Mouse (Mus musculus): Measurements from ENCODE around the gene Olfr539. TPM values are rescaled to one million over a fixed set of nuclear protein-coding genes. Genes with fewer than 3 reads are reported as not detected.
"Not testable (repeated sequence)": the region's sequence is repeated elsewhere in the genome, so short reads cannot be mapped to it uniquely, and the experiment has no call there.

Olfr539 gene
- polyA plus RNA-seq (2012; rRNA removed) (0.19 and 0.20 TPM in 2 replicates), polyA plus RNA-seq (2014; fragmentation: Nextera tagmentation; extraction: Ambion mirVana) (0.03 TPM in 1 of 2 replicates, not detected in the other)

- Histone ChIP-seq H3K9me3 (ENCODE audit: control insufficient read depth, low read length) (no peaks in the 10 kb centered on the region), H3K4me2 (replicated peaks; ENCODE audit: low read depth, low read length, severe bottlenecking) (no peak within 1 kb of the TSS), H3K4me1 (ENCODE audit: control insufficient read depth, insufficient read depth, low read length) (no peaks in the 10 kb centered on the region), H3K9ac (ENCODE audit: low read depth, low read length, severe bottlenecking) (no peak within 1 kb of the TSS), H3K27me3 (ENCODE audit: control insufficient read depth, insufficient read depth, low read length) (no peaks in the 10 kb centered on the region), H3K4me3 (replicated peaks; ENCODE audit: low read length) (no peak within 1 kb of the TSS), H3K27ac (replicated peaks; ENCODE audit: low read depth, low read length) (no peak within 1 kb of the TSS), H3K36me3 (ENCODE audit: control insufficient read depth, insufficient read depth, low read length) (no peaks in the 10 kb centered on the region)
- DNase-seq (ENCODE audit: low spot score) (no peak), ATAC-seq (ENCODE audit: low FRiP score, low read depth) (no peak)
- 72% methylated on average over 4 of the region's 4 CpGs for WGBS
- no peak for TF ChIP-seq POLR2A (IDR thresholded peaks at IDR 0.05; ENCODE audit: borderline replicate concordance, extremely low read depth, insufficient read depth, insufficient read length)
These were observed at the start of gene Olfr539 for GRCm38 (mm10) chr7:140659630-140660029. Gene Olfr539 (plus strand): TSS chr7:140659930.

- H3K4me2 ChIP-seq (replicated peaks; ENCODE audit: low read depth, low read length, severe bottlenecking); H3K9me3 ChIP-seq (ENCODE audit: control insufficient read depth, low read length); H3K9ac ChIP-seq (ENCODE audit: low read depth, low read length, severe bottlenecking); DNase-seq (ENCODE audit: low spot score); H3K36me3 ChIP-seq (ENCODE audit: control insufficient read depth, insufficient read depth, low read length); H3K4me1 ChIP-seq (ENCODE audit: control insufficient read depth, insufficient read depth, low read length); H3K27me3 ChIP-seq (ENCODE audit: control insufficient read depth, insufficient read depth, low read length); H3K27ac ChIP-seq (replicated peaks; ENCODE audit: low read depth, low read length); H3K4me3 ChIP-seq (replicated peaks; ENCODE audit: low read length); ATAC-seq (ENCODE audit: low FRiP score, low read depth): not testable (repeated sequence)
- 82% methylated on average over 3 of the region's 3 CpGs for WGBS
These were observed 31.1 kb upstream of the Olfr539 start, which contains the start of gene Olfr61 for GRCm38 (mm10) chr7:140628670-140629069. Gene Olfr61 (plus strand): TSS chr7:140628970.

- ATAC-seq (ENCODE audit: low FRiP score, low read depth) (no peak), DNase-seq (ENCODE audit: low spot score) (no peak)
- no peak for TF ChIP-seq POLR2A (IDR thresholded peaks at IDR 0.05; ENCODE audit: borderline replicate concordance, extremely low read depth, insufficient read depth, insufficient read length)
- Histone ChIP-seq H3K9me3 (ENCODE audit: control insufficient read depth, low read length) (no peaks in the 10 kb centered on the region), H3K9ac (ENCODE audit: low read depth, low read length, severe bottlenecking) (no peak overlapping the region), H3K27me3 (ENCODE audit: control insufficient read depth, insufficient read depth, low read length) (no peaks in the 10 kb centered on the region), H3K4me2 (replicated peaks; ENCODE audit: low read depth, low read length, severe bottlenecking) (no peak overlapping the region), H3K27ac (replicated peaks; ENCODE audit: low read depth, low read length) (no peak overlapping the region), H3K36me3 (ENCODE audit: control insufficient read depth, insufficient read depth, low read length) (no peaks in the 10 kb centered on the region), H3K4me3 (replicated peaks; ENCODE audit: low read length) (no peak overlapping the region), H3K4me1 (ENCODE audit: control insufficient read depth, insufficient read depth, low read length) (no peaks in the 10 kb centered on the region)
- WGBS, result 72% methylated on average over 1 of the region's 1 CpGs
These were observed 29.2 kb upstream of the Olfr539 start for GRCm38 (mm10) chr7:140630559-140630958.

GRCm38 (mm10) chr7:140646152-140646551 lies 13.6 kb upstream of the Olfr539 start, which contains the start of gene Olfr53:
Gene Olfr53 (plus strand): TSS chr7:140646452.
- TF ChIP-seq POLR2A (IDR thresholded peaks at IDR 0.05; ENCODE audit: borderline replicate concordance, extremely low read depth, insufficient read depth, insufficient read length), result no peak
- Histone ChIP-seq H3K9me3 (ENCODE audit: control insufficient read depth, low read length) (no peaks in the 10 kb centered on the region), H3K27ac (replicated peaks; ENCODE audit: low read depth, low read length) (no peak within 1 kb of the TSS), H3K4me1 (ENCODE audit: control insufficient read depth, insufficient read depth, low read length) (no peaks in the 10 kb centered on the region), H3K4me2 (replicated peaks; ENCODE audit: low read depth, low read length, severe bottlenecking) (no peak within 1 kb of the TSS), H3K4me3 (replicated peaks; ENCODE audit: low read length) (no peak within 1 kb of the TSS), H3K9ac (ENCODE audit: low read depth, low read length, severe bottlenecking) (no peak within 1 kb of the TSS), H3K36me3 (ENCODE audit: control insufficient read depth, insufficient read depth, low read length) (no peaks in the 10 kb centered on the region), H3K27me3 (ENCODE audit: control insufficient read depth, insufficient read depth, low read length) (no peaks in the 10 kb centered on the region)
- WGBS, result 100% methylated on average over 1 of the region's 1 CpGs
- no peak for DNase-seq (ENCODE audit: low spot score)
- ATAC-seq (ENCODE audit: low FRiP score, low read depth), result no peak

- not testable (repeated sequence) for ATAC-seq (ENCODE audit: low FRiP score, low read depth); H3K4me1 ChIP-seq (ENCODE audit: control insufficient read depth, insufficient read depth, low read length); H3K36me3 ChIP-seq (ENCODE audit: control insufficient read depth, insufficient read depth, low read length); H3K9me3 ChIP-seq (ENCODE audit: control insufficient read depth, low read length); DNase-seq (ENCODE audit: low spot score); H3K27me3 ChIP-seq (ENCODE audit: control insufficient read depth, insufficient read depth, low read length); H3K9ac ChIP-seq (ENCODE audit: low read depth, low read length, severe bottlenecking); H3K4me3 ChIP-seq (replicated peaks; ENCODE audit: low read length); H3K4me2 ChIP-seq (replicated peaks; ENCODE audit: low read depth, low read length, severe bottlenecking); H3K27ac ChIP-seq (replicated peaks; ENCODE audit: low read depth, low read length)
- WGBS, result 87% methylated on average over 3 of the region's 3 CpGs
These were observed 11.0 kb downstream of the Olfr539 start for GRCm38 (mm10) chr7:140670693-140671092.

GRCm38 (mm10) chr7:140675863-140676262 lies 16.1 kb downstream of the Olfr539 start:
- TF ChIP-seq POLR2A (IDR thresholded peaks at IDR 0.05; ENCODE audit: borderline replicate concordance, extremely low read depth, insufficient read depth, insufficient read length), result no peak
- ATAC-seq (ENCODE audit: low FRiP score, low read depth), result no peak

GRCm38 (mm10) chr7:140679591-140679990 lies 19.9 kb downstream of the Olfr539 start:
- not testable (repeated sequence) for H3K9me3 ChIP-seq (ENCODE audit: control insufficient read depth, low read length); ATAC-seq (ENCODE audit: low FRiP score, low read depth); H3K4me3 ChIP-seq (replicated peaks; ENCODE audit: low read length); H3K27ac ChIP-seq (replicated peaks; ENCODE audit: low read depth, low read length); H3K4me1 ChIP-seq (ENCODE audit: control insufficient read depth, insufficient read depth, low read length); DNase-seq (ENCODE audit: low spot score); H3K27me3 ChIP-seq (ENCODE audit: control insufficient read depth, insufficient read depth, low read length); H3K36me3 ChIP-seq (ENCODE audit: control insufficient read depth, insufficient read depth, low read length); H3K4me2 ChIP-seq (replicated peaks; ENCODE audit: low read depth, low read length, severe bottlenecking); H3K9ac ChIP-seq (ENCODE audit: low read depth, low read length, severe bottlenecking)
- 61% methylated on average over 4 of the region's 4 CpGs for WGBS

More at GRCm38 (mm10) chr7:140675863-140676262, 16.1 kb downstream of the Olfr539 start:
- H3K27me3 ChIP-seq (ENCODE audit: control insufficient read depth, insufficient read depth, low read length), result no peaks in the 10 kb centered on the region
- no peaks in the 10 kb centered on the region for H3K4me1 ChIP-seq (ENCODE audit: control insufficient read depth, insufficient read depth, low read length)
- no peak overlapping the region for H3K9ac ChIP-seq (ENCODE audit: low read depth, low read length, severe bottlenecking)
- WGBS, result 0% methylated on average over 4 of the region's 6 CpGs
- H3K4me3 ChIP-seq (replicated peaks; ENCODE audit: low read length), result no peak overlapping the region
- no peak overlapping the region for H3K27ac ChIP-seq (replicated peaks; ENCODE audit: low read depth, low read length)
- 0 out of 2 replicates have a peak, but pooled peaks cover 4% of the 10 kb centered on the region for H3K9me3 ChIP-seq (ENCODE audit: control insufficient read depth, low read length)
- DNase-seq (ENCODE audit: low spot score), result no peak
- no peaks in the 10 kb centered on the region for H3K36me3 ChIP-seq (ENCODE audit: control insufficient read depth, insufficient read depth, low read length)
- H3K4me2 ChIP-seq (replicated peaks; ENCODE audit: low read depth, low read length, severe bottlenecking), result no peak overlapping the region
